Comparison of ENCODE assay signal across 30 mouse cellular contexts in the genomic region with DNA sequence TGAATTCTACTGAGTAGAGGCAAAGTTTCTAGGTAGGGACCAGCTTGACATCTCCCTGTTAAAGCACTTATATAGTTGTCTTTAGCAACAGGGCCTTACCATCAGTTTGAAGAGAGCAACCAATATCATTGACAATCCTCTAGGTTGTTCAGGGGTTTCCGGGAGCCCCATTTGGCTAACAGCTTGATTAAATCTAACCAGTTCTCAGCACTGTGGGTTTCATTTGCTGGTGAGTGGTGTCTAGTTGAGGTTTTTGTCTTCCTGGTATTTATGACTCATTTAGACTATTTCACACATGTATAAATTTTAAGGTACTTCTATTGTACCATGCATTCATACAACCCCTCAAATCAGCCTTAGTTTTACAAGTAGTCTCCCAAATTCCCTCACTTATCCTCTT.
A peak's percentile ranks its signal among the peaks of the same experiment; 100 is the strongest.
DNase-seq lines count a peak whose midpoint lies in the region; ATAC-seq and TF ChIP-seq lines count a peak whose summit lies in the region.
"Had no signal": no experiment of that assay in that cellular context is flagged by ENCODE, and none has a peak within 500 bp of the region (broad histone marks: within the 10 kb centered on the region; RNA-seq: fewer than 3 reads in every experiment).

No protein-coding gene starts in this region.

- H3K27ac ChIP-seq in hindbrain, postnatal 0 days, result no peak overlapping the region
- H3K27ac ChIP-seq in forebrain, embryonic 12.5 days, result no peak overlapping the region
- H3K27ac ChIP-seq: embryonic facial prominence, embryonic 10.5 days; embryonic facial prominence, embryonic 13.5 days; forebrain, embryonic 13.5 days; gastrocnemius, adult 2 months; hindbrain, embryonic 12.5 days; hindbrain, embryonic 15.5 days; intestine, embryonic 15.5 days had no signal

- H3K9ac ChIP-seq in hindbrain, postnatal 0 days (replicated peaks; ENCODE audit: low read length), result no peak overlapping the region
- no peak overlapping the region for H3K9ac ChIP-seq in forebrain, embryonic 12.5 days
- H3K9ac ChIP-seq: embryonic facial prominence, embryonic 13.5 days; forebrain, embryonic 13.5 days; hindbrain, embryonic 12.5 days; hindbrain, embryonic 15.5 days; intestine, embryonic 15.5 days had no signal

- no peaks in the 10 kb centered on the region for H3K4me1 ChIP-seq in hindbrain, postnatal 0 days (ENCODE audit: insufficient read depth, low read length)
- H3K4me1 ChIP-seq in forebrain, embryonic 12.5 days, result no peaks in the 10 kb centered on the region
- H3K4me1 ChIP-seq: embryonic facial prominence, embryonic 10.5 days; embryonic facial prominence, embryonic 13.5 days; forebrain, embryonic 13.5 days; hindbrain, embryonic 12.5 days; hindbrain, embryonic 15.5 days; intestine, embryonic 15.5 days had no signal

- peak; percentile 6 for DNase-seq in 416B (ENCODE audit: low read depth)
- DNase-seq in hindbrain, postnatal 0 days (ENCODE audit: low spot score), result no peak
- DNase-seq in gastrocnemius, adult 18-20 months (ENCODE audit: low spot score), result no peak
- DNase-seq: adrenal gland, adult 8-10 months; adrenal gland, postnatal 25 days; B cell, adult 2 months; cerebellum, adult 11-12 months; cerebellum, adult 8-10 months; cerebellum, postnatal 10 days; cerebellum, postnatal 36 days; embryo, embryonic 11 days; gastrocnemius, adult 2 months; gastrocnemius, postnatal 14 days; heart, adult 11 months; kidney, adult 11 months had no signal

- H3K4me2 ChIP-seq in hindbrain, postnatal 0 days (ENCODE audit: low read depth, low read length), result no peak overlapping the region
- H3K4me2 ChIP-seq in forebrain, embryonic 12.5 days, result no peak overlapping the region
- H3K4me2 ChIP-seq: embryonic facial prominence, embryonic 13.5 days; forebrain, embryonic 13.5 days; heart, embryonic 11.5 days; hindbrain, embryonic 12.5 days; hindbrain, embryonic 15.5 days; intestine, embryonic 15.5 days had no signal

- no peaks in the 10 kb centered on the region for H3K36me3 ChIP-seq in hindbrain, postnatal 0 days (ENCODE audit: insufficient read depth, low read length)
- H3K36me3 ChIP-seq in forebrain, embryonic 12.5 days (replicated peaks), result no peaks in the 10 kb centered on the region
- H3K36me3 ChIP-seq: embryonic facial prominence, embryonic 10.5 days; embryonic facial prominence, embryonic 13.5 days; G1E; hindbrain, embryonic 12.5 days; hindbrain, embryonic 15.5 days; intestine, embryonic 15.5 days had no signal

- no peaks in the 10 kb centered on the region for H3K27me3 ChIP-seq in hindbrain, postnatal 0 days (ENCODE audit: insufficient read depth, low read length)
- no peaks in the 10 kb centered on the region for H3K27me3 ChIP-seq in forebrain, embryonic 12.5 days
- H3K27me3 ChIP-seq: CH12.LX; embryonic facial prominence, embryonic 13.5 days; forebrain, embryonic 13.5 days; hindbrain, embryonic 12.5 days; hindbrain, embryonic 15.5 days; intestine, embryonic 15.5 days; Patski had no signal

- TF ChIP-seq CTCF in hindbrain, postnatal 0 days (IDR thresholded peaks at IDR 0.05; ENCODE audit: low read depth), result no peak

- peak; percentile 83 for ATAC-seq in CD4-positive, CD25-positive, alpha-beta regulatory T cell, adult 4 months
- ATAC-seq in inflammation-experienced regulatory T-cells, adult 6 months, result peak; percentile 87
- no peak for ATAC-seq in hindbrain, postnatal 0 days
- no peak for ATAC-seq in forebrain, embryonic 12.5 days (ENCODE audit: low FRiP score)
- ATAC-seq: forebrain, embryonic 13.5 days; forebrain, embryonic 16.5 days; intestine, embryonic 15.5 days; Patski had no signal

- H3K4me3 ChIP-seq in hindbrain, postnatal 0 days (ENCODE audit: low read length), result no peak overlapping the region
- no peak overlapping the region for H3K4me3 ChIP-seq in forebrain, embryonic 12.5 days (replicated peaks)
- H3K4me3 ChIP-seq: embryonic facial prominence, embryonic 10.5 days; embryonic facial prominence, embryonic 13.5 days; erythroblast, embryonic 14.5 days; forebrain, embryonic 13.5 days; gastrocnemius, adult 2 months; hindbrain, embryonic 12.5 days; hindbrain, embryonic 15.5 days; intestine, embryonic 15.5 days had no signal

- WGBS in hindbrain, postnatal 0 days, result 95% methylated on average over 1 of the region's 1 CpGs
- WGBS in forebrain, embryonic 12.5 days, result 97% methylated on average over 1 of the region's 1 CpGs

- H3K9me3 ChIP-seq in hindbrain, postnatal 0 days (ENCODE audit: low read length), result no peaks in the 10 kb centered on the region
- H3K9me3 ChIP-seq in forebrain, embryonic 12.5 days, result no peaks in the 10 kb centered on the region
- H3K9me3 ChIP-seq: embryonic facial prominence, embryonic 10.5 days; embryonic facial prominence, embryonic 13.5 days; forebrain, embryonic 13.5 days; G1E; hindbrain, embryonic 12.5 days; hindbrain, embryonic 15.5 days; intestine, embryonic 15.5 days had no signal

Comparison
In these comparisons a context has a peak if more than half of its experiments do, and no peak if none do; other contexts are left out.
1. ATAC-seq: peak in CD4-positive, CD25-positive, alpha-beta regulatory T cell, adult 4 months (single experiment) and inflammation-experienced regulatory T-cells, adult 6 months (single experiment); none in hindbrain, postnatal 0 days (single experiment) and forebrain, embryonic 12.5 days (single experiment).